Mouse (Mus musculus) bone marrow, adult 2 months (tissue): ENCODE measurements at regions not wholly inside any gene's neighbourhood (a gene's known extent, or its start where the extent isn't known, plus 50 kb on each side); places are given as distances from the start of the nearest gene placed in this dataset.

Experiments
- H3K27ac ChIP-seq: fragments of 200-500 bp; 2 replicates; pipeline ENCODE4 v1.5.1; 2012; ENCODE audit warnings: low read depth, mild to moderate bottlenecking, control low read depth, inconsistent platforms, low read length; ENCODE audit not compliant: control insufficient read depth, poor library complexity, insufficient read depth
- H3K4me1 ChIP-seq: fragments of 200-500 bp; 2 replicates; pipeline ENCODE4 v1.6.1; 2011; ENCODE audit warnings: low read length; ENCODE audit not compliant: control insufficient read depth, insufficient read depth
- H3K4me3 ChIP-seq: fragments of 200-500 bp; replicated peaks from 2 replicates; pipeline ENCODE3; 2011; ENCODE audit warnings: mild to moderate bottlenecking, low read depth, low read length, control low read depth; ENCODE audit not compliant: control insufficient read depth
- CTCF ChIP-seq: fragments of 200-500 bp; IDR thresholded peaks from 2 replicates; pipeline ENCODE4 v1.5.1; 2011; ENCODE audit warnings: low read length, control low read depth; ENCODE audit not compliant: control insufficient read depth, insufficient read depth
- POLR2A ChIP-seq: fragments of 200-500 bp; IDR thresholded peaks from 2 replicates; pipeline ENCODE4 v1.6.1; 2011; ENCODE audit warnings: low read depth, mild to moderate bottlenecking, control low read depth, low read length, borderline replicate concordance; ENCODE audit not compliant: control insufficient read depth
- WGBS: fragments of 180-500 bp; shearing (Covaris S2); methylation state at CpG from one replicate; pipeline ENCODE4 v1.1.7; 2018; 5-methylcytosine and 5-hydroxymethylcytosine counted together

DNA sequence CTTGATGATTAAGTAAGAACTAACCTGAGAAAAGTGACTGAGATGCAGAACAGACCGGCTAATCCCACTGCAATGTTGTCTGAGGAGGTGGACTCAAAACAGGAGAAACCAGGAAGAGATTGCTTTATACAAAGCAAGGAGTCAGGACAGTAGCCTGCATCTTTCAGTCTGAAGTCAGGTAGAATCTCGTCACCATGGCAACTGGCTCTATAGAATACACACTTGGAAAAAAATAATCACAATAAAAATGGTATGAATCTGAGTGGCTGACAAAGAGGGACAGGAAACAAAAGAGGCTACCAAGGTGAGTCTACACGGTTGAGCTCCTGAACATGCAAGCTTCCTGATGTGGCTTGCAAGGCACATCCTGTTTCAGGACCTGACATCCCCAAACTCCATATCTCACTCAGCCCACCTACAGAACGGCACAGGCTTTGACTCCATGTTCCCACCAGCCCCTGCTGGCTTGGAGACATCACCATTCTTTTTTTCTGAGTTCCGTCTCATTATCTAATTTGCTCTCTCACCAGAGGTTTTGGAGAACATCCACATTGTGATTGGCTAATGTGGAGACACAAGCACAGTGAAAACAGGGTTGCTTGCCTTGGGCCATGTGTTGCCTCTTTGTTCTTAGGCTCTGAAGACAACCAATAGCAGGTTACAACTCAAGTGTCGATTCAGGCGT is 179.7 kb upstream of the Map1b start:
- no peak overlapping the region for H3K4me3 ChIP-seq
- TF ChIP-seq CTCF (no peak), POLR2A (no peak)

DNA sequence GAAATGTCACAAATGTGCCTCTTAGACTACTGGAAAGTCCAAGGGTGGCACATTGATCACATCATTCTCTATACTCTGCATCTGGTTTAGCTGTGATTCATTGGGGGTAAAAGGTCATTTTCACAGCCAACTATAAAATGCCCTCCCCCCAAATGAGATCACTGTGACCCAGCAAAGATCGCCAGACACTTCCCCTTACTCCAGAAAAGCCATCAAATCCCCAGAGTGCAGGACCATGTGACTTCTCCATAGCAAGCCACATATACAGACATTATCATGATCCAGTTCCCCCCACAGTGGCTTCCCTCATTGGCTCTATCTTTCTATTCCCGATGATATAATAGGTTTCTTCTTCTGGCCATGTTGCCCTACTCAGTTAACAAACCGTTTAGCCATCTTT is 163.6 kb upstream of the Map1b start:
- no peak overlapping the region for H3K27ac ChIP-seq
- H3K4me3 ChIP-seq, result no peak overlapping the region
- H3K4me1 ChIP-seq, result no peaks in the 10 kb centered on the region; the same call in 1 of the 2 replicates
- WGBS, result 45% methylated on average over 3 of the region's 3 CpGs
- TF ChIP-seq CTCF, result no peak
- no peak for TF ChIP-seq POLR2A

More for the DNA sequence above, 179.7 kb upstream of the Map1b start:
- H3K4me1 ChIP-seq, result no peaks in the 10 kb centered on the region
- no peak overlapping the region for H3K27ac ChIP-seq
- WGBS, result 55% methylated on average over 7 of the region's 7 CpGs

DNA sequence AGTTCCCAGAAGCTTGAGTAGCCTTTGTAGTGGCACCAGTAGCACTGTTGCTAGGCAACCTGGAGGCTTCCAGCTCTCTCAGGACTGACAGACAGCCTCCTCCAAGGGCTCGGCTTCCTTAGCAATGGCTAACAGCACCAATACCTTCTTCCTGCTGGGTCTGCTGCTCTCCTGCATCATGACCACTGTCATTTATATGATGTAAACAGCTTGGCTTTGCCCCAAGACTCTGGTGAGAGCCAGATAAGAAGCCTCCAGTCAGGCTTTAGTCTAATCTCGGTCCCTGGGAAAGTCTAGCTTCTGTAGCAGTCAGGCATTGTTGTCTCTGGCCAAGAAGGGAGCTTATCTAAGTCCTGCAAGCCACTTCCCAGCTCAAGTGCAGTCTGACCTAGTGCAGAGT is 163.1 kb upstream of the Map1b start:
- no peaks in the 10 kb centered on the region; the same call in 1 of the 2 replicates for H3K4me1 ChIP-seq
- no peak overlapping the region for H3K4me3 ChIP-seq
- TF ChIP-seq CTCF (no peak), POLR2A (no peak)
- WGBS, result 23% methylated on average over 2 of the region's 2 CpGs
- H3K27ac ChIP-seq, result no peak overlapping the region

DNA sequence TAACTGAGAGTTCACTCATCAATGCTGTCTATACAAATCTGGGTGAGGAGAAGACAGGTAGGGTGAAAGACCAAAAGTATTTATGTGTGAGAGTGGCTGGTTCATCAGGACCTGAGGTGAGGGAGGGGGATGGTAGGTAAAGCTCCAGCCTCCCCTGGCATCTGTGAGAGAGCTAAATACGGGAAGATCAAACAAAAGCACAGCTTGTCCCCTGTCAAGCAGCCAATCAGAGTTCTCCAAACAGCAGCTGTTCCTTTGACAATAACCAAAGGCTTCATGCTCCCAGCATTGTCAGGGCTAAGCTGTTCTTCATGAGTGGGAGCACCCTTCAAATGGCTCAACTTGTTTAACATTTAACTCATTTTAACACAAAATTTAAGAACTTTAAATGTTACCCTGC is 160.1 kb upstream of the Map1b start:
- no peak overlapping the region for H3K27ac ChIP-seq
- no peak overlapping the region for H3K4me3 ChIP-seq
- no peaks in the 10 kb centered on the region; the same call in 1 of the 2 replicates for H3K4me1 ChIP-seq
- no peak for TF ChIP-seq CTCF
- TF ChIP-seq POLR2A, result no peak
- 43% methylated on average over 1 of the region's 1 CpGs for WGBS

DNA sequence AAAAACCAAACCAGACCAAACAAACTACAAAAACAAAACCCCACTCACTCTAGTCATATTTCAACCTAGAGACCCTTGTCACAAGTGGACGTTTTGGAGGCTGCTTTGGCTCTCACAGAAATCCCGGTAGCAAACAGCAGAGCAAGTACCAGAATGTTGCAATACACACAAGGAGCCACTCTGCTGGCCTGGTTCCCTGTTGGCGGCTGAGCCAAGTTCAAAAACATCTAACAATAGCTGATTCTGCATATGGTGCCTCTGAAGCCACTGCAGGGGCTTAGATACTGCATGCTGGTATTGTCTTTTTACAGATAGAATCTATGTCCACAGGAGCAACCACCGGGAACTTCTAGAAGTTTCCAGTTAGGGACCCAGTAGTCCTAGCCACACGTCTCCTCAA is 159.6 kb upstream of the Map1b start:
- Histone ChIP-seq H3K4me1 (no peaks in the 10 kb centered on the region; the same call in 1 of the 2 replicates), H3K27ac (no peak overlapping the region), H3K4me3 (no peak overlapping the region)
- TF ChIP-seq CTCF, result no peak
- TF ChIP-seq POLR2A, result no peak
- WGBS, result 65% methylated on average over 5 of the region's 5 CpGs

DNA sequence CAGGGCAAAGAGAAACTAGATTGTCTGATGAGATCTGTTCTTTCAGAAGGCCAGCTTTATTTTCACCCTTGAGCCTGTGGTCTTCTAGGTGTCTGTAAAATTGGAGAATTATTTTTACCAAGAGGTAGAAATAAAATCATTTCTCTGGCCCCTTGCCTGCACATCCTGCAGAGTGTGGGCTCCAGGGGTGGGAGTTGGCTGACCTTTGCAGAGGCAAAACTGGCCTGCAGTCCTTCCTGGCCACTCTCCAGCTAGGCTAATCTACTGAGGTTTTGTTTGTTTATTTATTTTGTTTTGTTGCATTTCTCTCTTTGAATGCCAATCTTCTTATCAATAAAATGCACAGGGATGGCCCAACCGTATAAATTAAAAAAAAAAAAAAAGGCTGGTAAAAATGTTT is 156.4 kb upstream of the Map1b start:
- H3K27ac ChIP-seq, result no peak overlapping the region
- TF ChIP-seq POLR2A, result no peak
- no peak for TF ChIP-seq CTCF
- no peak overlapping the region for H3K4me3 ChIP-seq
- H3K4me1 ChIP-seq, result no peaks in the 10 kb centered on the region; the same call in 1 of the 2 replicates
- 56% methylated on average over 1 of the region's 1 CpGs for WGBS

DNA sequence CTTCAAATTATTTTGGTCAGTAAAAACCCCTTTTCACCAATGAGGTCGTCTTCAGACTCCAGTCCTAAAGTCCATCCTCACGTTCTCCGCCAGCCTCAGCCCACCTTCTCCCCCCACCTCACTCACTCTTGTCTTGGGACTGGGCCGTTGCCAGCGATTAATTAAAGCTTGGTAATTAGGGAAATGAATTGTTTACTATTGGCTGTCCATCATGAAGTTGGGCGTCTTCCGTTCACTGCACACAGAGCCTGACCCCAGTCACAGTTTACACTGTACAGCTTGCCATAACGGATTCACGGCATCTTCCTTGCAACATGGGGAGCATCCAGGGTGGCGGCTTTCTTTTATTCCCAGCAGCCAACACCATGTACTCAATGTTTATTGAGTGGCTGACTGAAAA is 155.4 kb upstream of the Map1b start:
- Histone ChIP-seq H3K4me3 (no peak overlapping the region), H3K27ac (no peak overlapping the region), H3K4me1 (no peaks in the 10 kb centered on the region; the same call in 1 of the 2 replicates)
- 83% methylated on average over 10 of the region's 10 CpGs for WGBS
- TF ChIP-seq POLR2A (no peak), CTCF (no peak)

DNA sequence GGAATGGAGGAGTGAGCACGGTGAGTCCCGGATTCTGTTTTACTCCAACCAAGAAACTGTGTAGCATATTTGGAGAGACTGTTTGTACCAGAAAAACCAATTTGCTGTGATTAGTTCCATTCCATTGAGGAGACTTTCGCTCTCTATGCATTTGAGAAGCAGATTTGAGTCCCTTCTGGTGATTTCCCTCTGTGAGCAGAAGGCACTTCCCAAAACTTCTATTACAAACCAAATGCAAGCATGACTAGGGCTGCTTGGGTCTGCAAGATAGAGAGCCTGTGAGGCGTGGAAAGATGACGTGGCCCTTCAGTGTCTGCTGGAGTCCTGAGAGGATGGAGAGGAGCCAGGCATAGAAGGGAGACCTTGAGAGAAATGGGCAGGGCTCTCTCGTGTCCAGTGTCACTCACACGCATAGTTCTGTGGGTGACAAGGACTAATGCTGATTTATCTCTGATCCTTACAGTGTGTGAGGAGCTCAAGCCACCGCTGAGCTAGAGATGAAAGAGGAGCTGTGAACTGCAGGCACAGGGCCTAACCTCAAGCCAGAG is 153.7 kb upstream of the Map1b start:
- TF ChIP-seq CTCF, result no peak
- no peak for TF ChIP-seq POLR2A
- Histone ChIP-seq H3K4me3 (no peak overlapping the region), H3K4me1 (no peaks in the 10 kb centered on the region; the same call in 1 of the 2 replicates), H3K27ac (no peak overlapping the region)
- WGBS, result 72% methylated on average over 8 of the region's 8 CpGs
